Mouse (Mus musculus) cerebellum, adult 9-11 months (tissue): ENCODE measurements at regions not wholly inside any gene's neighbourhood (a gene's known extent, or its start where the extent isn't known, plus 50 kb on each side); places are given as distances from the start of the nearest gene placed in this dataset.

ENCODE experiments used
- DNase-seq: peaks from one replicate; pipeline ENCODE4 v3.0.0; 2022

- DNase-seq = no peak
Measured at GRCm38 (mm10) chr17:27364899-27365298, 156.3 kb downstream of the Grm4 start.

DNA sequence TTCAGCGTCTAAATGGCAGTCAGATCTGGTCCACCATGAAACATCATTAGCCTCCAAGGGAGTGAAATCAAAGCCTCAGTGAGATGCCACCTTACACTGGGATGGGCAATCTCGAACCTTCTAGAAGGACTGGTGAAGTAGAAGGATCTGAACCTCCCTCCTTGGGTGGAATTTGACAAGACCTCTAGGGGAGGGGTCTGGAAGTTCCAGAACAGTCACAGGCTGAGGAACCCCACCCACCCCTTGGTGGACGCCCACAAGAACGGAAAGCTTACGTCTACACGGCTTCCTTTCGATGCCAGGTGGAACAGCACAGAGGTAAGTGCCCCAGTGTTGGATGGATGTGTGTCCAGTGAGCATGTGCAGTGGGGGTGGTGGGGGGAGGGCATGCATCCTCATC lies 156.9 kb downstream of the Grm4 start:
- no peak for DNase-seq

DNA sequence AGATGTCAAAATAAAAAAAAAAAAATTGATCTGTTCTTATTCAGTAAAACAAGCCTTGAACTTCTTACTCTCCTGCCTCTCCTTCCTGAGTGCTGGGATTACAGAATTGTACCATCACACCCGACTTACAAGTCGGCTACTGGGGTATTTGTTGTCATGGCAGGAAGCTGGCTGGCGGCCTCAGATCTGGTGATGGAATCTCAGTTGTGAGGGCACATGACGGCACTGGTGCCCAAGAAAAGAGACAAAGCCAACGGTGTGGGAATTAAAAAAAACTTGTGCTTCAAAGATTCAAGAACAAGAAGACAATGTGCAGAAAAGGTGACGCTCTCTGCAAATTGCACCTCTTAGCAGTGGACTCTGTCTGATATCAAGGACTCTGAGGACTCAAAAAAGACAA lies 157.3 kb downstream of the Grm4 start:
- DNase-seq = no peak

GRCm38 (mm10) chr17:27362221-27362620 lies 158.0 kb upstream of the Lemd2 start:
- no peak for DNase-seq

GRCm38 (mm10) chr17:27361362-27361761 lies 157.1 kb upstream of the Lemd2 start:
- no peak for DNase-seq

- DNase-seq = no peak
Measured at GRCm38 (mm10) chr17:27356862-27357261, 152.6 kb upstream of the Lemd2 start.

DNA sequence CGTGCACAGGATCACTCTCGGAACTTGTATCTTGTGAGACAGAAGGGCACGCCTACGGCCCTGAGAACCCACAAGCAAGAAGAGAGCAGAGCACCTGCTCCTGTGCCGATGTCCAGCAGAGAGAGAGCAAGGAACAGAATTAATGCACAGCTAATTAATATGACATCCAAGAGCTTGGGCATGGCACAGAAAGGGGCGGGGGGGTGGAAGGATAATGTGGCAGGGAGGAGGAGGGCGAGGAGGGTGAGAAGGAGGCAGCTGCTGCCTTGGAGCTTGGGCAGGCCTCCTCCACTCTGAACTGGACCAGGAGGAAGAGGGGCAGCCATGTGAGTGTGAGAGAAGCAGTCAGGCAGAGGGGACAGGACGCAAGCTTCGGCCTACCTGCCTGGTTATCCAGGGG lies 151.4 kb upstream of the Lemd2 start:
- no peak for DNase-seq

DNA sequence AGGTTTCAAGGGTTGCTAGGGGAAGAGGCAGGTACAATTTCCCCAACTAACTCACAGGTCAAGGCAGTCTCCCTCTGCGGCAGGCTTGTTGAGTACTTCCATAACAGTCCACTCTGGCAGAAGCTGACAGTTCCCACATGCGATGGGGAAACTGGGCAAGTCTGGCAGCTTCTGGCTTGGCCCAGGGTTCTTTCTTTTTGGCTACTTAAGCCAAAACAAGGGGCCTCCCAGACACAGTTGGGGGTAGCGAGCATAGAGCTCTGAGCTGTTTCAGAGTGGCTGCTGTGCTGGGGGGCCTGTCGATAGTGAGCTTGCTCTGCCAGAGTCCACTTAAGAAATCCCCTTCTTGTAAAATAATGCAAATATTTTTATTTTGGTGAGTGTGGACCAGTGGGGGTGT lies 150.8 kb upstream of the Lemd2 start:
- DNase-seq = no peak

DNA sequence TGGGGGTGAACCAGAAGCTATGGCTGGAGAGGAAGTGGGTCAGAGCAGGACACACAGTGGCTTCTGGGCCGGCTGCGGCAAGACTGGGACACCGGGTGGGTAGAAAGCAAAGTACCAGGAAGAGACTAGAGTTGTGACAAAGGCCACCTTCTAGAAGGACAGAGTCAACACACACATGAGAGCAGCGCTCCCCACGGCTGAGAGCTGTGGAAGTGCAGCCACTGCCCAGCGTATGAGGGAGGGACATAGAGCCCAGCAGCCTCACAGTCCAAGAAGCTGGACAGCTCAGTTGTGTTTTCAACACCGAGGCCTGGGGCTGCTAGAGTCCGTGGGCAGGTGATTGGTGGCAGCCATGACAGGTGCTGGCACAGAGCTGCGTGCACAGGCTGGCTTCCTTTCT lies 145.6 kb upstream of the Lemd2 start:
- no peak for DNase-seq

DNA sequence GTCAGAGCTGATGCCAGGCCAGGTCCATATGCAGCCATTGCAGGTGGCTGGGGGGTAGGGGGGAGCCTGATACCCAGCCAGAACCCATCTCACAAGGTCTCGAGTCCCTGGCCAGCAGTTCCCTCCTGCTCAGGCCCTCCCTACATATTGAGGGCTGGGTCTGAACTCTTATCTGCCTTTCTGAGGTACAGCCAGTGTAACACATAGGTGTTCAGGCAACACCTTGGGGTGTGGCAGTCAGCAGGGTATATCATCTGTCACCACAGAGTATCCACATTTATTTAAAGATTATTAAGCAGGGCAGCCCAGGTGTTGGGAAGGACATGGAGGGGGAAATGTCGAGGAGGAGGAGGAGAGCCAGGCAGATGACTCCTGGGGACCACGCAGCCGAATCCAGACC lies 145.2 kb upstream of the Lemd2 start:
- no peak for DNase-seq

- DNase-seq = no peak
Measured at GRCm38 (mm10) chr17:27341952-27342890, 138.0 kb upstream of the Lemd2 start.

GRCm38 (mm10) chr17:27339823-27340222 lies 135.6 kb upstream of the Lemd2 start:
- no peak for DNase-seq

- no peak for DNase-seq
Measured at GRCm38 (mm10) chr17:27339261-27339660, 135.0 kb upstream of the Lemd2 start.

DNA sequence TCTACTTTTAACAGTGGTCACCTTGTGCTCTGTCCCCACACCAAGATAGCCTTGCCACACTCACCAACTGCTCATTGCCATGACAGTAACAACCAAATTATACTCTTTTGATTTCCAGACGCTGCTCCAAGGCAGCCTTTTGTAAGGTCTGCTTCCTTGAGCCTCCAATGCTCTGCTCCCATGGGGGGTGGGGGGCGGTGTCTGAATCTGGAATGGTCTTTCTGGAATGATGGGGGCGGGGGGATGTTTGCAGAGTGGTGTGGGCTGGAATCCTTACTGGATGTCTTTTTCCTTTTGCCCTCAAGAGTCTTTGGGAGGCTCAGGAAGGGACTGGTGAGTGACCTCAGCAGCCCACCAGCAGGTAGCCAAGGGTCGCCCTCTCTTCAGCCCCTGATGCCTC lies 131.4 kb upstream of the Lemd2 start:
- DNase-seq = no peak

GRCm38 (mm10) chr17:27333593-27333992 lies 129.3 kb upstream of the Lemd2 start:
- no peak for DNase-seq

DNA sequence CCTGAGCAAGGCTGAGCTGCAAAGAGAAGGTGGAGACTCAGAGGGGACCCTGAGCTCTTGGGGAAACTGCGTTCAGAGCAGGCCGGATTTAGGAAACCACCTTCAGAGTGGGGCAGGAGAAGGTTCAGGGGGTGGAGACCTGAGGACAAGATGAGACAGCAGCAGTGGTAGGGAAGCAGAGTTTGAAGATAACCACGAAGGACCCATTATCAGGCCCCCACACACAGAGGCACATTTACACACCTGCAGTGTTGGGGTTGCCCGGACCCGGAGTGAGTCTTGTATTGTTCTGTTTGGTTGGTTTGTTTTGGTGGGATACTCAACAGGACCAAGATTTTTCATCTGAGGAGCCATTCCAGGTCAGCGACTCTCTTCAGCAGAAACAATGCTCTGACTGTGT lies 128.9 kb upstream of the Lemd2 start:
- no peak for DNase-seq

- no peak for DNase-seq
Measured at GRCm38 (mm10) chr17:27332076-27332475, 127.8 kb upstream of the Lemd2 start.

DNA sequence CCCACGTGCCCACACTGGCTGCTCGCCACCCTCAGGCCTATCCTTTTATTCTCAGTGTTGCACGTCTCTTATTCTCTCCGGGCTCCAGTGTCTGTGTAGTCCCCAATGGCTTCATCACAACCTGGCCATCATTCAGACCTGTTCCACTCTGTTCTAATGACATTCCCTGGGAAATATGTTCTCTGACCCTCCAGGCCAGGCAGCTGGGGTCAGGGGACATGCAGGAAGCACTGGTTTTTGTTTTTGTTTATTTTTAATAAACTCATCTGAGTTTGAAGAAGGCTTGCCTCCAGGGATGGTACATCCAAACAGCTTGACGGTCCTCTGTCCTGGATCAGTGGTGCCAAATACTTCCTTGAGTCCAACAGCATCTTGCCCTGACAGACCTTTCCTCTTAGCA lies 127.4 kb upstream of the Lemd2 start:
- DNase-seq = no peak

- DNase-seq = no peak
Measured at GRCm38 (mm10) chr17:27329791-27330190, 125.5 kb upstream of the Lemd2 start.

- DNase-seq = no peak
Measured at GRCm38 (mm10) chr17:27329183-27329582, 124.9 kb upstream of the Lemd2 start.

- peak; percentile 52 for DNase-seq
Measured at GRCm38 (mm10) chr17:27325002-27325460, 120.8 kb upstream of the Lemd2 start.

DNA sequence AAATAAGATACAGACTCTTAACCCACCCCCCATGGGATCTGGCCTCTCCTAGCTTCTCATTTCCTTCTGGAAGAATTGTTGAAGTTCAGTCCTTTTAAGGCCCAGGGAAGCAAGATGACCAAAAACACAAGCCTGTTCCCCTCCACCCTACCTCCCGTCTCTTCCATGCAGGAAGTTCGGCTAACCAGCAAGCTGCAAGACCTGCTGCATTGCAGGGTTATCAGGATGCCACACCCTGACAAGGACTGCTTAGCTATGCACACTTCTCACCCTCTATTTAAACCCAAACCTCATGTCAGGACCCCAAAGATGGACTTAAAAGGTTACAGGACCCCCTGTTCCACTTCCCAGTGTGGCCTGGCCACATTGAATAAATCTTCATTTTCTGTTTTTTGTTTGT lies 119.2 kb upstream of the Lemd2 start:
- DNase-seq = no peak

DNA sequence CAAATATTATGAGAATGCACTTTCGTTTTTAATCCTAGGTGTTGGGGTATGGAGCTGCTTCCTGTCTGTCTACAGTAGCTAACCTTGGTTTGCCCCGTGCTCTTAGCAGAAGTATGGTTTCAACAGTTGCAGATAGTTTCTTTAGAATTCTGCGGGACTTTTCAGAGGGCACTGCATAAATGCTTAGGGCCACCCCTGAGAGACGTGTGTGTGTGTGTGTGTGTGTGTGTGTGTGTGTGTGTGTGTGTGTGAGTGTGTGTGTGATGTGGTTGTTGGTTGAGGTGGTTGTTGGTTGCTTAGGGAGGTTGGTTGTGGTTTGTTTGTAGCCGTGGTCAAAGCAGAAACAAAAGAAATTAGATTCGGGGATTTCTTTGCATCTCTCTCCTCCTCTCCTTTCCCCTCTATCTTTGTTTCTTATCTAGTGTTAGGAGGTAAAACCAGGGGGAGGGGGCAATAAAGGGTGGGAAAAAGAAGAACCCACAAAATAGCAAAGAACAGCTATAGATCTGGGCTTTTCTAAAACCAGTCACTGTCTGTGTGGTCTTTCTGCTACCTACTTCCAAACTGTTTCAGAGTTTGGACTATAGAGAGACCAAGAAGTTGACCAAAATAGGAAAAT lies 118.7 kb upstream of the Lemd2 start:
- DNase-seq = no peak

- DNase-seq = no peak
Measured at GRCm38 (mm10) chr17:27318969-27319695, 114.9 kb upstream of the Lemd2 start.
